Mouse (Mus musculus) thymus, adult 2 months (tissue): Measurements from ENCODE around the gene Cyb5b.

Source experiments
- CTCF ChIP-seq: fragments of 200-500 bp; IDR thresholded peaks from 2 replicates; pipeline ENCODE4 v1.5.1; 2012; ENCODE audit warnings: mild to moderate bottlenecking, control low read depth, low read length, moderate library complexity, borderline replicate concordance; ENCODE audit not compliant: control insufficient read depth, poor library complexity, insufficient read depth; ENCODE audit errors: extremely low read depth
- POLR2A ChIP-seq: fragments of 200-500 bp; IDR thresholded peaks from 2 replicates; pipeline ENCODE4 v1.6.1; 2012; ENCODE audit warnings: mild to moderate bottlenecking, low read length, control low read depth, moderate library complexity; ENCODE audit not compliant: control insufficient read depth, poor library complexity, insufficient read depth; ENCODE audit errors: extremely low read depth

DNA sequence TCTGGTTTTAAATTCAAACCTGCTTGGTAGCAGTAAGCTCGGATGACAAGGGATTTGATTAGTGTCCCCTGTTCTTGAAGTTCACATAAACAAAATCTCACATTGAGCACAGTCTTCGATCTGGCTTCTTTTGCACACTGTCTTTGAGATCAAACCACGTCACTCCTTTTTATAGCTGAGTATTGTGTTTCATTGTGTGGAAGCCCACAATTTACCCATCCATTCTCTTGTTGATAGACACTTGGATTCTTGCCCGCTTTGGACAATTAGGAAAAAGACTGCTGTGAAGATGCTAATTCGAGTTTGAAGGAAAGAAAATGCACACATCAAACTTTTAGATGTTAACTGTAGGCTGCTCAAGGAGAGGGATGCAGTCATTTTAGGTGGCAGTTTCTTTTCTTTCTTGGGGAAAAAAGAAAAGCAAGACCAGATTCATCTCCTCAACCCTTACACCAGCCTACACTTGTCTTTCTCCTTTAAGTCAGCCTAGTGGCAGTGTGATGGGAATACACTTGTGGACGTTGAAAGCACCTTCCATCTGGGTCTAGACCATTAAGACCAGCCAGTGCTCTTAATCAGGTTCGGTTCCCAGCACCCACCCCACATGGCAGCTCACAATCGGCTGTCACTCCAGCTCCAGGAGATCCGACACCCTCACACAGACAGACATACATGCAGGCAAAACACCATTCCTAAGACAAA is 39.7 kb upstream of the Cyb5b start:
- no peak for TF ChIP-seq POLR2A
- TF ChIP-seq CTCF = no peak
